Mouse (Mus musculus) heart, postnatal 25 days (tissue): ENCODE data around the gene Olfr777. TPM values are rescaled to one million over a fixed set of nuclear protein-coding genes. Genes with fewer than 3 reads are reported as not detected.
"Not testable (repeated sequence)": the region's sequence is repeated elsewhere in the genome, so short reads cannot be mapped to it uniquely, and the experiment has no call there.

Experiments used
- DNase-seq: peaks from one replicate; pipeline ENCODE4 v3.0.0; 2022; ENCODE audit warnings: low spot score
- intact Hi-C: fragments of 180-260 bp; cut with DNase I; formaldehyde crosslinking; loops from one replicate; pipeline ENCODE4 v1.15.1; 2025
- total RNA-seq, 2 experiments: library from RNA; stranded (reverse); gene quantifications; 2 replicates each; pipeline ENCODE4 v1.2.3; 2021

Olfr777 gene
- not detected for total RNA-seq

DNA sequence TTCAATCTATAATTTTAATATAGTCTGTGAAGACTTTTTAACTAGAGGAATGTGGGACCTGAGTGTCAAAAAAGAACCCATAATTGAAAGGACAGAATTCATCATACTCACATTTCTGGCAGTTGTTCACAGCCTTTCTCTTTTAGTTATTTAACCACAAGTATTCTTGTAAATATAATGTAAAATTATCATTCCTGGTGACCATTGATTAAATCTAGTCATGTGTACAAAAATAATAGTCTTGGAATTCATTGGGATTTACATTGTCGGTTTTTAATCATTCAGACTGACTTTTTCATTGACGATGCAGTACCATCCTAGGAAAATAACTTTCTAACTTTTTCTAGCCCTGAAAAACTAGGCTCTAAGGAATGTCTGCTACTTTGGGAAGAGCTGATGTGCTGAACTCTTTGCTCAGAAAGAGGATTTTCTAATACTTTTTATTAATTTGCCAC, at the start of gene Olfr777:
Olfr777 (minus strand) TSS at position 405 of the 455 bp plus-strand sequence.
- intact Hi-C loops = no loop called here
- DNase-seq = no peak

DNA sequence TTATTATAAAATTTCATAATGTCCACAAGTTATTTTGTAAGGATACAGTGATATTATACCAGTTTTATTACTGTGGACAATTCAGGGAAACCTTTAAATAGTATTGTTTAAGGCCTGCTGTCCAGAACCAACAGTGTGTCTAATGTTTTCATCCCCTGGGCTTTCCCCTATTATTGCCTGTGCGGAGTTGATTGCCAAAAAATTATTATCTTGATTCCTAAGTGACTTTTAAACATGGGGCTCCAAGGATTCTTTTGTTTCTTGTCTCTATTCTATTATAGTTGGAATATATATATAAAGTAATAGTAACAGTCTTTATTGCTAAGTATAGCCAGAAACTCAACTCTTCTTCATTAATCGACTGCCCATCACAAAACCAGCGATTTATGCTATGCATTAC, 46.5 kb upstream of the Olfr777 start, which contains the start of gene Olfr780:
Olfr780 (plus strand) TSS at position 301 of the 400 bp plus-strand sequence.
- DNase-seq = no peak
- intact Hi-C loops = no loop called here

DNA sequence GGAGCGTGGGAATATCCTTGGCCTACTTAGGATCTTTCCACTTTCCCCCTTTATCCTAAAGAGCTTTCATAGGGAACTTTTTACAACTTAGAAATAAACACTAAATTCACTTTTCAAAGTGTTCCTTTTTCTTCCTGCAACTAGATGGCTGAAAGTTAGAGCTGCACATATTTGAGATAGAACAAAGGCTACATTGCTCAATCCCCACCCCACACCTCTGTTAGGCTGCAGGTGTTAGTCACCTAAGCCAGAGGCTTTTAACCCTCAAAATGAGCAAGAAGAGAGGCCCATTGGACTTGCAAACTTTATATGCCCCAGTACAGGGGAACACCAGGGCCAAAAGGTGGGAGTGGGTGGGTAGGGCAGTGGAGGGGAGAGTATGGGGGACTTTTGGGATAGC, 42.2 kb upstream of the Olfr777 start:
- DNase-seq, intact Hi-C loops: not testable (repeated sequence)

DNA sequence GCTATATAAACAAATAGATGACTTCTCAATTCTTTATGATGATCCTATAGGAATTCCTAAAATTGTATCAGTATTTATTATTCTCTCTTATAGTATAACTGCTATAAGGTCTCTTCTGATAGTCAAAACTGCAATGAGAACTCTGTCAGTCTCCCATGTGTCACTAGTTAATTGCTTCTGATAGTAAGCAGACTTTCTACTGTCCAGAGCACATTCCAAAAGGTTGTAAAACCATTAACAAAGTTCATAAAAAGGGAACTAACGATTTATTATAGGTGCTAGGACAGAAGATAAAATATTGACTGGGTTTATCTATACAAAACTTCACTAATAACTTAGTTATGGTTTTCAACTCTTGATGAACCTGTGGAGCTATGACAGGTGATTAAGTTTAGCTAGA, 41.7 kb upstream of the Olfr777 start:
- DNase-seq, intact Hi-C loops: not testable (repeated sequence)

DNA sequence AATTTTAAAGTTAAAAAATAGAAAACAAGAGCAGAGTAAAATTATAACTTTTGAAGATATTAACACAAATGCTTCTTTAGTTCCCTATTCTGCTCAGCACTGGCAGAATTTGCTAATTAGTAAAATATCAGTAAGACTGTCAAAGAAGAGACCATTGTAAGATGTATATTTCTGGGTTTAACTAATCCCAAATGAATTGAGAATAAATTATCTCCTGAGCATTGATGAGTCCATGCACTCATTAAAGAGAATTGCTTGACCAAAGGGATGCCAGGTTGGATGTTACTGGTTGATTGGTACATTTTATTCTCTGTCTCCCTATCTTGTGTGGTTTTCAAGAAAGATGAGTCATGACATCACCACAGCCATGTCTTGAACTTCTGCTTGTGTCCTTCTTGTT, 12.5 kb downstream of the Olfr777 start, which contains the start of gene Olfr776:
Olfr776 (plus strand) TSS at position 301 of the 400 bp plus-strand sequence.
- intact Hi-C loops = no loop called here
- DNase-seq = no peak

DNA sequence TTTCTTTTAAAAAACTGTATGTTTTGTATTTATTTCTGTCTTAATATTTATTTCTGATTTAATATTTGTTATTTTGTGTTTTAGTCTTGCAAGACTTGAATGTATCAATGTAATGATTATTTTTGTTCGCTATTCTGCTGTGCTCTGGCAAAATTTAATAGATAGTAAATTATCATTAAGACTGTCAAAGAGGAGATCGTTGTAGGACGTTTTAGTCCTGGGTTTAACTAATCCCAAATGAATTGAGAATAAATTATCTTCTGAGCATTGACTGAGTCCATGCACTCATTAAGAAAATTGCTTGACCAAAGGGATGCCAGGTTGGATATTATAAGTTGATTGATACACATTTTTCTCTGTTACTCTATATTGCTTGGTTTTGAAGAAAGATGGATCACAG, 23.2 kb downstream of the Olfr777 start, which contains the start of gene Olfr775:
Olfr775 (plus strand) TSS at position 301 of the 400 bp plus-strand sequence.
- intact Hi-C loops = no loop called here
- DNase-seq = no peak

DNA sequence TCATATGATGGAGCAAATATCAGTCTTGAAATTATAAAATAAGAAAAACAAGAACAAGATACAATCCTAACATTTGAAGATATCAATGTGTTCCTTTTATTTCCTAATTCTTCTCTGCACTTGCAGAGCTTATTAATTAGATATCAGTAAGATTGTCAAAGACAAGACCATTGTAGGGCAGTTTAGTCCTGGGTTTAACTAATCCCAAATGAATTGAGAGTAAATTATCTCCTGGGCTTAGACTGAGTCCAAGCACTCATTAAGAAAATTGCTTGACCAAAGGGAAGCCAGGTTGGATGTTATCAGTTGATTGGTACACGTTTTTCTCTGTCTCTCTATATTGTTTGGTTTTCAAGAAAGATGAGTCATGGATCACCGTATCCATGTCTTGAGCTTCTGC, 35.4 kb downstream of the Olfr777 start, which contains the start of gene Olfr774:
Olfr774 (plus strand) TSS at position 301 of the 400 bp plus-strand sequence.
- intact Hi-C loops = no loop called here
- DNase-seq = no peak

DNA sequence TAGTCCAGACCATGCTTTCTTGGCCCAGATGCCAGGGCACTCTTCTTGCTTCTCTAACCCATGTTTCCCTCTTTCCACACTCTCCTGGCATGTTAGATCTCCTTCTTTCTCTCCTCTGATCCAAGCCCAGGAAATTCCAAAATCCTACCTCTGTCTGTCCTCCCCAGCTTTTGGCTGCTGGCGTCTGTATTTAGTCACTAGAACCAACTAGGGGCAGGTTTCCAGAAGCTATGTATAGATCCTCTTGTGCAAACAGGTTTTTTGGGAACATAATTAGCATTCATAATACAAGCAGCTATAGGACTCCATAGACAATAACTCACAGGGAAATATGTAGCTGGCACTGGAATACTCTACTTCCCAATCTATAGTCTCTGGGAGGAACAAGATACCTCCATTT, 40.5 kb downstream of the Olfr777 start:
- DNase-seq = no peak

More for the DNA sequence above, 40.5 kb downstream of the Olfr777 start:
- intact Hi-C loops = no loop called here

Other genes starting within 250 kb of the Olfr777 start
- gene Olfr764-ps1, start 231.6 kb downstream of the Olfr777 start, total RNA-seq = not detected
- not detected for gene Olfr765, start 221.5 kb downstream of the Olfr777 start, total RNA-seq
- gene Olfr766-ps1, start 202.5 kb downstream of the Olfr777 start, total RNA-seq = not detected
- gene Olfr767, start 188.6 kb downstream of the Olfr777 start, total RNA-seq = not detected
- not detected for gene Olfr768, start 172.1 kb downstream of the Olfr777 start, total RNA-seq
- not detected for gene Olfr769, start 153.6 kb downstream of the Olfr777 start, total RNA-seq
- gene Olfr770, start 132.5 kb downstream of the Olfr777 start, total RNA-seq = not detected
- gene Olfr771, start 106.7 kb downstream of the Olfr777 start, total RNA-seq = not detected
- not detected for gene Olfr772, start 93.6 kb downstream of the Olfr777 start, total RNA-seq
- not detected for gene Olfr773, start 84.1 kb downstream of the Olfr777 start, total RNA-seq
- gene Olfr774, start 35.3 kb downstream of the Olfr777 start, total RNA-seq = not detected
- gene Olfr775, start 23.1 kb downstream of the Olfr777 start, total RNA-seq = not detected
- gene Olfr776, start 12.4 kb downstream of the Olfr777 start, total RNA-seq = not detected
- gene Olfr780, start 46.6 kb upstream of the Olfr777 start, total RNA-seq = not detected
- gene Olfr781, start 57.4 kb upstream of the Olfr777 start, total RNA-seq = not detected
- not detected for gene Olfr782, start 77.4 kb upstream of the Olfr777 start, total RNA-seq
- not detected for gene Olfr784, start 112.6 kb upstream of the Olfr777 start, total RNA-seq
- gene Olfr785, start 133.9 kb upstream of the Olfr777 start, total RNA-seq = not detected
- not detected for gene Olfr786, start 155.8 kb upstream of the Olfr777 start, total RNA-seq
- not detected for gene Olfr787, start 190.4 kb upstream of the Olfr777 start, total RNA-seq
- not detected for gene Olfr788, start 199.5 kb upstream of the Olfr777 start, total RNA-seq
- gene Olfr789, start 213.3 kb upstream of the Olfr777 start, total RNA-seq = not detected
- gene Olfr790, start 227.0 kb upstream of the Olfr777 start, total RNA-seq = not detected